Mouse (Mus musculus) right cerebral cortex, postnatal 10 days (tissue): Measurements from ENCODE around the gene Lmbr1l.
A peak's percentile ranks its signal among the peaks of the same experiment; 100 is the strongest.
"Not testable (repeated sequence)": the region's sequence is repeated elsewhere in the genome, so short reads cannot be mapped to it uniquely, and the experiment has no call there.

Experiments used
- DNase-seq, 2 experiments: peaks; one replicate each; pipeline ENCODE4 v3.0.0; 2021; ENCODE audit warnings: low spot score in 2 of 2

The Lmbr1l gene

DNA sequence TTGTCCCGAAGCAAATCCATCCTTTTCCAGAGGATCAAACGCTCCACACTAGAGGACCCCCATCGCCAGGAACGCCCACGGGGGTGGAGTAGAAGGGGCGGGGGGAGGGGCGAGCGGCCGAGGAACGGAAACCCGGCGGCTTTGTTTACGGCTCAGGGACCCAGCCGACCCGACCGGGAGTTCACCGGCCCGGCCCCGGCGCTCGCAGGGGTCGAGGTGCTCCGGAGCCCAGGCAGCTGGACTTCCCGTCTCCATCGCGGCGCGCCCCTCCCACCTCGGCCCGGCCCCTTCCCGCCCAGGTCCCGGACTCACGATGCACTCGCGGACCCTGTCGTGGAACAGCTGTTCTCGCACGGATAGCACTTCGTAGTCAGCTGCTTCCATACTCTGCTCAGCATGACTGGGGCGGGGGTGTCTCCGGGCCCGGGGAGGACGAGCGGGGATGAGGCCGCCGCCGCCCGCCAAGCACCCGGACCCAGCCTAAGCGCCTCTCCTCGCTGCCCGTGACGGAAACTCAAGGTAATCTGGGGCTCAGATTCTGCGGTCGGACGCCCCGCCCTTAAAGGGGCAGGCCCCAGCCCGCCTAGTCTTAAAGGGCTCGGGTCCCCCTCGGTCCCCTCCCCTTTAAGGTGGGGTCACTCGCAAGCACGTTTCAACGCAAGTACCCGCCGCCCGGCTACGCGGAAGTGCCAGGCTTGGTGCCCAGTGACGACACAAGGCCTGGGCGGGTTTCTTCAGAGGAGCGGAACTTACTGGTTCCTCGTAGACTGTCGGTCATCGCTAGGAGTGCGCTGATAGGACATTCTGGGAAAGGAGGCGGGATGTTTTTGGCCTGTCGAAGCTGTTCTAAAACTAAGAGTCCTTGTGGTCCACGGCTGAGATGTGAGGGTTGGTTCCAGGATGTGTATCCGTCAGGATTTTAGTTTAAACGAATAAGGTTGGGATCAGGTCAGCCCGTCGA is at the start of gene Lmbr1l:
TSS of gene Lmbr1l (minus strand) at position 694 of the 961 bp plus-strand sequence.
- peak; percentile 100 for DNase-seq

- no peak for DNase-seq
Observed at GRCm38 (mm10) chr15:98959531-98959930, 41.5 kb upstream of the Lmbr1l start.

DNA sequence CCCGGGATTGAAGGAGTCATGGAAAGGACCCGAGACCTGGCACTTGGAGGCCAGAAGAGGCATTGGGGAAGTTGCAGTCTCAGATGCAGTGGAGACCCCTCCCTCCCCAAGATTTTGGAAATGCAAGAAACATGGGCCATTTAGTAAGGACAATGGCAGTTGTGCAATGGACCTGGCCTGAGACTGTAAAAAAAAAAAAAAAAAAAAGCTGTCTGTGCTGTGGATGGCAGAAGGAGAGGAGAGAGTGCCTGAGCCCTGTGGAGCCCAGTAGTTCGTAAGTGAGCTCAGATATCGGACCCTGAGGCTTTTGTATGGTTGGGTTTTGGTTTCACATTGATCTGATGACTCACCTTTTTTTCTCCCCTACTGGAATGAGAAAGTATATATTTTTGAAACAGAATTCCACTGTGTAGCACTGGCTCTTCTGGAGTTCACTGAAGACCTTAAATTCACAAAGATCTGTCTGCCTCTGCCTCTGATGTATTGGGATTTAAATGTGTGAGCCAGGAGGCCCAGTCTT is 40.9 kb upstream of the Lmbr1l start:
- DNase-seq: no peak

DNA sequence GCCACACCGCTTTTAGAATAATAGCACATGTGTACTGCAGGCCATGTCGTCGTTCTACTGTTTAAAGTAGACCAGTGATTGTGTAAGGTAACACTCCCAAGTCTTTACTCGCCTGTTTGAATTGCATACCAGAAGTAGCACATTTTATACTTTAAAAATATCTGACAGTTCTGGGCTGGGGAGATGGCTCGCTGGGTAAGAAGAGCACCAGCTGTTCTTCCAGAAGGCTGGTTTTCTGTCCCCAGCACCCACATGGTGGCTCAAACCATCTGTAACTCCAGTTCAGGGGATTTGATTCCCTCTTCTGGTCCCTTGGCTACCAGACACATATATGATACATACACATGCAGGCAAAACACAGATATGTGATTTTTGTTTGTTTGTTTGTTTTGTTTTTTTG is 39.4 kb upstream of the Lmbr1l start:
- DNase-seq: no peak

- no peak for DNase-seq
Observed at GRCm38 (mm10) chr15:98956000-98956399, 38.0 kb upstream of the Lmbr1l start.

DNA sequence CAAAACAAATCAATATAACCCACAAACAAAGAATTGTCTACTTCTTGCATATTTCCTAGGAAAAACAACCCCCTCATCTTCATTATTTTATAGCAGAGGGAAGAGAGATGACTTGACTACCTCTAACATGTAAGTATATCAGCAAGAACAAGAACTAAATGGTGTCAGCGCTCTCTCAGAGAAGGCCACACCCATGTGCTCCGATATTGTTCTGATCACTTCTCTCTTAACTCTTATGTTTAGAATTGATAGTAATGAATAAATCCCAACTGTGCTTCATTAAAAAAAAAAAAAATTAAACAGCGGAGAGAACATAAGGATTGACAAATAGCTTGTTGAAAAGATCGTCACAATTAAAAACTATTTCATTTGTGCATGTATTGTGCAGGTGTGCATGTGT is 37.3 kb upstream of the Lmbr1l start:
- DNase-seq: no peak

- DNase-seq: peak; percentile 78 to 85
Observed at GRCm38 (mm10) chr15:98954425-98955253, 36.6 kb upstream of the Lmbr1l start.

DNA sequence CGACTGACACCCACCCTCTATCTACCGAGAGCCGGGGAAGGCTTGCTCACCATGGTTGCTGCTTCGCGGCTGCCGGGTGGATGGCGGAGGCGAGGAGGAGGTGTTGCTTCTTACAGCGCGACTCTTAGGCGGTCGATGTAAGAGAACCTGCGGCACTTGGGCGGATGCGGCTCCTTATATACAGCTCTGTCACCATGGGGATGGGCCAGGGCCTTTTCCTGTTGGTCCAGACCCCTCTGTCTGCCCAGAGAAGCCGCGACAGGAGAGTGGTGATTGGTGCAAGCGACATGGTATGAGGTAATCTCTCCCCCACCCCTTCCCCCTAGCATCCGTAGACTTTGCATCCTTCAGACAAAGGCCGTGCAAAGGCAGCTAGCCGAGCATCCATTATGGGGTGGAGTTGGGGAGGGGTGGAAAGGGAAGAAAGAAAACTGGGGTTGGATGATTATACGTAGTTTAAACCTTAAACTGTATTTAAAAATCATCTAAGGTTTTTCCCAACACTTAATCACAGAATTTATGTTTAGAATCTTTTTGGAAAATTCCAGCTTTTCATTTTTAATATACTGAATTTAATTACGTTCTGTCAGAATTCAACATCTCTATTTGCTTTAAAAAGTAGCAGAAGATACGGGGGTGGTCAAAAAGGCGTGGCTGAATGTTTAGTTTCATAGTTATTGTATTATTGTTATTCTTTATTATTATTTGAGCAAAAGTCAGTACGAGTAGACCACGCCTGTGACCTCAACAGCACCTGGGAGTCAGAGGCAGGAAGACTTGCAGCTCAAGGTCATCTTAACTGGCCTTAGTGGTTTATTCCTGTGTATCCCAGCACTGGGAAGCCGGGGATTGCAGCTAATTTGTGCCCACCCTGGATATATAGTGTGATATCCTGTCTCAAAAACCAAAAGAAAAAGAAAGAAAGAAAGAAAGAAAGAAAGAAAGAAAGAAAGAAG is 35.6 kb upstream of the Lmbr1l start, which contains the start of the genes Gm49450 and Tuba1a:
TSS of gene Gm49450 (minus strand) at position 151 of the 956 bp plus-strand sequence.
TSS of gene Tuba1a (minus strand) at position 303 of the 956 bp plus-strand sequence.
- peak; percentile 98 to 99 for DNase-seq

DNA sequence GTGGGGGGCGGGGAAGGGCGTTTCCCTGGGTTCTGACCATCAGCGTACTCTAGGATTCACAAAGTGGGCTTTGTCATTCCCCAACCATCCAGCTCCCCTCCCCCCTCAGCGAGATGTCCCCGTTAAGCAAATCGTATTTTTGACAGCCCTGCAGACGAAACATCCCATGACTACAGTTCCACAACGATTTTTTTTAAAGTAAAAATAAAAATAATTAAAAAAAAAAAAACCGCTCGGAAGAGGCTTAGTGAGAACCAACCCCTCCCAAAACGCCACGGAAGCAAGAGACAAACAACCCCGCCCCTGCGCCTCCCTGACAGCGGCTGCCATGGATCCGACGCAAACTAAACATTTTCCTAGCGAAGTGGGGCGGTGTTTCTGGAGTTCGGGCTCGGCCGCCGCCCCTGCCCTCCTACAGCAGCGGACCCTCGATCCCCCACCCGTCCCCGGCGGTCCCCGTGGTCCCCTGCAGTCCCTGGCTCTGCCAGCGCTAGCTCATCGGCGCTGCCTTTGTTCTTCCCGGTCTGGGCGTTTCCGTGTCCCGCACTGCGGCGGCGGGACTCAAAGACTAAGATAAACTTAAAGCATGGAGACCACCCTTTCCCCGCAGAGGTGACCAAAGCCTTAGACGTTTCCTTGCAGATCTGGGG is 34.8 kb upstream of the Lmbr1l start:
- peak; percentile 76 to 79 for DNase-seq

DNA sequence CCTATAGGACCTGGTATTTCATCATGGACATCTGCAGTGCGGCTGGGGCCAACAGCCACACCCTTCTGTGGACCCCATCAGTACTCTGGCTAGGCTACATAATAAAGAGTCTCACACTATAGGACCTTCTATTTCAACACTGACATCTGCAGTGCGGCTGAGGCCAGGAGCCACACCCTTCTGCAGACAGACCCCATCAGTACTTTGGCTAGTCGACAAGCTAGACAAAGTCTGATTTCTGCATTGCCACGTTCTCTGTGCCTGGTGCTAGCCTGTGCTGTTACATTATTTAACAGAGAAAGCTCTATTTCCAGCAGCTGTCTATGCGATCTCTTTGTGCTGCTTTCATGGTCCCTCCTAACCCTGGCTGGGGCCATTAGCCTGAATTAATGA is 34.0 kb upstream of the Lmbr1l start:
- DNase-seq: no peak

DNA sequence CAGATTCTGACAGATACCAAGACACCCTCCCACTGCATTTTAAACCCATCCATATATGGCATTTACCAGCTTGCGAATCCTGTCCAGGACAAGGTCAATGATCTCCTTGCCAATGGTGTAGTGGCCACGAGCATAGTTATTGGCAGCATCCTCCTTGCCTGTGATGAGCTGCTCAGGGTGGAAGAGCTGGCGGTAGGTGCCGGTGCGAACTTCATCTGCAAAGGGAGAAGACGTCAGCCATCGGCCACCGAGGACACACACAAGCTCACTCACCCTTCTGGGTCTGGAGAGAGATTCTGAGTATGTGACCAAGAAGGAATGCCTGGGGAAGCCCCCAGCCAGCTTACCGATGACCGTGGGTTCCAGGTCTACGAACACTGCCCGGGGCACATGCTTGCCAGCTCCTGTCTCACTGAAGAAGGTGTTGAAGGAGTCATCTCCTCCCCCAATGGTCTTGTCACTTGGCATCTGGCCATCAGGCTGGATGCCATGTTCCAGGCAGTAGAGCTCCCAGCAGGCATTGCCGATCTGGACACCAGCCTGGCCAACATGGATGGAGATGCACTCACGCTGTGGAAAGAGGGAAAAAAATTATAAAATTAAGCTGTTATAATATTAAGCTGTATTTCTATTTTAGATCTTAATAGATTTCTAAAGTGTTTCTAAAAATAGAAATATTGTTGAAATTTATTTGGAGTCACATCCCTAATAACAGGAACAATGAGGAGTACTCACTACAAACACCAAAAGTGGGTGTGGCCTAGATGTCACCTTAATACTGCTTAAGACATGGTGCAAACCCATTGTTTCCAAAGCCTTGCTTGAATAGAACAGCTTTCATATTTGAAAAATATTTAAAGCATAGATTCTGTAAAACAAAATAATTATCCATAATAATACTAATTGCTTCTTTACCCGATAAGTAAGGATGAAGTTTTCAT is 33.4 kb upstream of the Lmbr1l start:
- DNase-seq: not testable (repeated sequence)

DNA sequence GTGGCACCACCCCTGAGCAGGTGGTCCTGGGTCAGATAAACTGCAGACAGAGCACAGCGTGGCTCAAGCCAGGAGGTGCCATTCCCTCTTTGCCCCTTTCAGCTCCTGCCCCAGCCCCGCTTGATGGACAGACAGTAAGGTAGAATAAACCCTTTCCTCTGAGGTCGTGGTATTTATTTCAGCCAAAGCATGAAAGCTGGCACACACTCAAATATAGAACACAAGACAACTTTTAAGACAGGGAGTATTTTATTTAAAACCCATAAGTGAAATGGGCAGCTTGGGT is 31.5 kb upstream of the Lmbr1l start:
- no peak for DNase-seq

GRCm38 (mm10) chr15:98948857-98949606 is 31.0 kb upstream of the Lmbr1l start:
- DNase-seq: no peak

DNA sequence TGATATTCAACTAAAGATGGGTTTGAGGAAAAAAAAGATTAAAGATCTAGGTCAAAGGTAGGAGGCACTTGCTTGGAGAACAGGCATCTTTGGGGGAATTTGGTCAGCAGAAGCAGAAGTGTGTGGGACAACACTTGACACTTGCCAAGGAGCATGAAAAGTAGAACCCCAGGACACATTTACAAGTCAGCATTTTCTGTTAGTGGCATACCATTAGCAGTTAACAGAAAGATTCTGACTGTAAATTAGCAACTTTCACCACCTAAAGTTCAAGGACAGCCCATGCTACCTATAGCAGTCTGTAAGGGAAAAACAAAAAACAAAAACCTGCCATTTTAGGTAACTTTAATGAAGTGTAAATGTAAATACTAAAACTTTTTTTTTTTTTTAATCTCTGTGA is 30.4 kb upstream of the Lmbr1l start:
- DNase-seq: no peak

- no peak for DNase-seq
Observed at GRCm38 (mm10) chr15:98947884-98948283, 29.9 kb upstream of the Lmbr1l start.

DNA sequence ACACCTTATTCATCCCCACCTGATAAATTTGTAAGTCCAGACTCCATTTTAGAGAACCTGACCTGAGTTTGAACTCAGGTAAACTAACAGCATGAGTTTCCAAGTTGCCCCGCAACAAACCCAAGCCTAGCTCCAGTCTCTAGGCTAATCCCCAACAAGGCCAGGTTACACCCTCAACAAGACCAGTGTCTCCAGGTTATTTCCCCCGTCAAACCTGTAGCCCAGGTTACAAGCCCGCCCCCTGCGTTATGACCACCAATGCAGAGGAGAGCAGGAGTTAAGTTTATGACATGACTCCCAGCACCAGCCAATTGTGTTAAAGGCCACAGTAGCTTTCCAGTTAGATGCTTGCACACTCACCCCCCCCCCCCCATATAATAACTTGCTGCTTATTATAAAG is 25.1 kb upstream of the Lmbr1l start:
- DNase-seq: no peak

- DNase-seq: no peak
Observed at GRCm38 (mm10) chr15:98942081-98942480, 24.1 kb upstream of the Lmbr1l start.

- no peak for DNase-seq
Observed at GRCm38 (mm10) chr15:98941539-98941938, 23.5 kb upstream of the Lmbr1l start.

- DNase-seq: no peak
Observed at GRCm38 (mm10) chr15:98940816-98941215, 22.8 kb upstream of the Lmbr1l start.
